Mouse (Mus musculus) liver, postnatal 0 days (tissue): ENCODE results near the gene Cdh12. TPM values are rescaled to one million over a fixed set of nuclear protein-coding genes. Genes with fewer than 3 reads are reported as not detected.
"Not testable (repeated sequence)": the region's sequence is repeated elsewhere in the genome, so short reads cannot be mapped to it uniquely, and the experiment has no call there.

Source experiments
- ATAC-seq: fragments of 200-750 bp; cut with Nextera tagmentation; 2 replicates; pipeline ENCODE4 v1.8.0; 2017; ENCODE audit warnings: mild to moderate bottlenecking, moderate library complexity
- DNase-seq: peaks from one replicate; pipeline ENCODE4 v3.0.0-alpha.2; 2016
- H3K27ac ChIP-seq: fragments of 300-500 bp; sonication (generic); 2 replicates; pipeline ENCODE4 v1.5.1; 2014; ENCODE audit warnings: antibody characterized with exemption, moderate library complexity, mild to moderate bottlenecking, low read depth
- H3K27me3 ChIP-seq: fragments of 300-500 bp; sonication (generic); 2 replicates; pipeline ENCODE4 v1.6.1; 2014; ENCODE audit warnings: low read length, control low read depth, mixed read lengths; ENCODE audit not compliant: insufficient read depth
- H3K36me3 ChIP-seq: fragments of 300-500 bp; sonication (generic); replicated peaks from 2 replicates; pipeline ENCODE4 v1.6.1; 2014; ENCODE audit warnings: mild to moderate bottlenecking, control low read depth, low read length, moderate library complexity, mixed read lengths; ENCODE audit not compliant: insufficient read depth
- H3K4me1 ChIP-seq: fragments of 300-500 bp; sonication (generic); 2 replicates; pipeline ENCODE4 v1.6.1; 2014; ENCODE audit warnings: antibody characterized with exemption, mild to moderate bottlenecking, control low read depth; ENCODE audit not compliant: insufficient read depth
- H3K4me2 ChIP-seq: fragments of 300-500 bp; sonication (generic); 2 replicates; pipeline ENCODE4 v1.6.1; 2014; ENCODE audit warnings: low read depth, mild to moderate bottlenecking, low read length, moderate library complexity, mixed read lengths
- H3K4me3 ChIP-seq: fragments of 300-500 bp; sonication (generic); 2 replicates; pipeline ENCODE4 v1.5.1; 2014; ENCODE audit warnings: low read depth, low read length
- H3K9ac ChIP-seq: fragments of 300-500 bp; sonication (generic); replicated peaks from 2 replicates; pipeline ENCODE4 v1.6.1; 2014; ENCODE audit warnings: mild to moderate bottlenecking, moderate library complexity
- H3K9me3 ChIP-seq: fragments of 300-500 bp; sonication (generic); 2 replicates; pipeline ENCODE4 v1.6.1; 2016; ENCODE audit warnings: mild to moderate bottlenecking, control low read depth, low read length, mixed read lengths
- CTCF ChIP-seq: sonication (generic); IDR thresholded peaks from 2 replicates; pipeline ENCODE4 v1.5.1; 2016; ENCODE audit warnings: antibody characterized with exemption, low read depth
- EP300 ChIP-seq: IDR thresholded peaks from 2 replicates; pipeline ENCODE4 v1.6.1; 2016; ENCODE audit warnings: antibody characterized with exemption, low read depth, mild to moderate bottlenecking
- WGBS: fragments of 180-500 bp; shearing (Covaris S2); extraction: QIAGEN DNeasy Blood & Tissue Kit; methylation state at CpG from one replicate; pipeline ENCODE4 v1.1.7; 2014; ENCODE audit not compliant: insufficient replicate concordance; 5-methylcytosine and 5-hydroxymethylcytosine counted together
- polyA plus RNA-seq: library from polyadenylated mRNA; unstranded; fragments of >200 nt; fragmentation: Nextera tagmentation; extraction: Ambion mirVana; gene quantifications from 2 replicates; pipeline ENCODE4 v1.2.1, GENCODE M21; 2015

Gene Cdh12
- polyA plus RNA-seq, 1 experiment from 2014 or later = not detected

DNA sequence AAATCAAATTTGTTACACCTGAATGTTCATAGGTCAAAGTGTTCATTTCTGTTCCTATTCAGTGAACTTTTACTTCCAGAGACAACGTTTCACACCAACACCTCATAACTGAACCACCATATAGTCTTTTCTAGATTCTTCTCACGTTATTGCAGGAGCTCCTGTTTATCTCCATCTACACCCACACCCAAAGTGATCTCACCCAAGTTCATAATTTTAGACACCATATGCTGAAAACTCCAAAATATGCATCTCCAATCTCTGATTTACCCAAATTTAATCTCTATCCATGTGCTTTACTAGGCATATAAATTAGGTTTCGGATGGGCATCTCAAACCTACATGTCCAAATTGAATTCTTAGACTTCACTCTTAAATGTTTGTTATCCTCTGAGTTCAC, 13.4 kb downstream of the Cdh12 start:
- H3K4me2 ChIP-seq = no peak overlapping the region
- H3K27ac ChIP-seq = no peak overlapping the region

DNA sequence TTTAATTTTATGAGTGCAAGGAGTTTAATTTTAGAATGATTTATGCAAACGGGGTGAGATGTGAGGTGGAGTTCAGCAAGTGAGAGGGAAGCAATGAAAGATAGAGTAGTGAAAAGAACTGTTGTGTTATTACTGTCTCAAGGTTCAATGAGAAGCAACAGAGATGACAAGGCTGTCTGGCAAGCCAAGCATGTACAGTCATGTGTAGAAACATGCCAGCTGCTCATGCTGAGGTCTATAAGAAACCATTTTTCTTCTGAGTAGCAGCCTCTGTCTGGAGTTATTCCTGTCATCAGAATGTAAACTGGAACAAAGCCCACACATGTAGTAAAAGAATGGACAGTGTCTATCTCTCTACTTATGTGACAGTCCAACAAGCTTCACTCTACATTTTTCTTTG, 14.5 kb downstream of the Cdh12 start:
- Histone ChIP-seq H3K27ac (no peak overlapping the region), H3K9ac (no peak overlapping the region), H3K9me3 (no peaks in the 10 kb centered on the region; the same call in 1 of the 2 replicates), H3K36me3 (no peaks in the 10 kb centered on the region), H3K4me3 (no peak overlapping the region), H3K27me3 (no peaks in the 10 kb centered on the region), H3K4me1 (no peaks in the 10 kb centered on the region), H3K4me2 (no peak overlapping the region)
- whole genome bisulfite sequencing = 50% methylated on average over 1 of the region's 1 CpGs
- TF ChIP-seq EP300 = no peak
- TF ChIP-seq CTCF = no peak
- ATAC-seq = no peak
- DNase-seq = no peak

More for the DNA sequence above, 13.4 kb downstream of the Cdh12 start:
- Histone ChIP-seq H3K36me3 (no peaks in the 10 kb centered on the region), H3K9ac (no peak overlapping the region), H3K4me3 (no peak overlapping the region), H3K27me3 (no peaks in the 10 kb centered on the region), H3K4me1 (no peaks in the 10 kb centered on the region), H3K9me3 (no peaks in the 10 kb centered on the region; the same call in 1 of the 2 replicates)
- TF ChIP-seq EP300 = no peak
- TF ChIP-seq CTCF = no peak
- DNase-seq (no peak), ATAC-seq (no peak)
- 63% methylated on average over 3 of the region's 3 CpGs for WGBS

DNA sequence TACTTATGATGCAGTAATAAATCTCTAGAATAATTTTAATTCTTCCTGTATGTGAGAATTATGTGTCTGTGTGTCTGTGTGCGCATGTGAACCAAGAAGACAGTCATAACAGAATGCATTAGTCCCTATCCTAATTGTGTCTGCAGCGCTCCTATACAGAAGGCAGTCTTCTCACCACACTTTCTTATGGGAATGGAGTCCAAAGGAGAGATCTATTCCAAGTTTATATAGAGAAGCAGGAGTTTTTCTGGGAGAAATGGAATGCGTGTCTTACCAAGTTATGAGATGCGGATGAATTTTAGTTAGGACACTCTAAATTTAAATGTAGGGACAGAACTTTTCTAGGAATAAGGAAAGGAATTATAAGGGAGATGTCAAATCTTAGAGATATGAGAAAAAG, 101.9 kb downstream of the Cdh12 start:
- H3K4me1 ChIP-seq = no peaks in the 10 kb centered on the region
- H3K9me3 ChIP-seq = no peaks in the 10 kb centered on the region
- H3K27me3 ChIP-seq = no peaks in the 10 kb centered on the region
- ATAC-seq = no peak
- WGBS = 88% methylated on average over 4 of the region's 4 CpGs
- H3K27ac ChIP-seq = no peak overlapping the region
- H3K4me2 ChIP-seq = no peak overlapping the region
- H3K9ac ChIP-seq = no peak overlapping the region
- DNase-seq = no peak
- H3K4me3 ChIP-seq = no peak overlapping the region
- TF ChIP-seq CTCF = no peak
- TF ChIP-seq EP300 = no peak
- no peaks in the 10 kb centered on the region for H3K36me3 ChIP-seq

DNA sequence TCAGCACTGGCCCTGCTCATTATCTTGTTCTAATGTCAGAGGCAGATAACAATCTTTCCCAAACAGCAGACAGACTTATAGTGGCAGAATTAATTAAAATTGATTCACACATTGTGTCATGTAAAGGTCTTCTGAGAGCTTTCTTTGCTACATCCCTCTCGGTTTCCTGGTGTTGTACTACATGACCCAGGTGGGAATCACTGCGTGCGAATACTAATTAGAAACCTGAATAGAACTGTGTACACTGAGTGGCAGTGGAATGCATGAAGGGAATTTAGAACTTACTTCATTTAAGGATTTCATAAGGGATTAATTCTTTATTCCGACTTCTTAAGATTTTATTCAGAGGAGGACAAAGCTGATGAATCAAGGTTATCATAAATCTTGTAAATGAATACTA, 121.9 kb downstream of the Cdh12 start:
- Histone ChIP-seq H3K27ac (no peak overlapping the region), H3K4me1 (no peaks in the 10 kb centered on the region), H3K36me3 (no peaks in the 10 kb centered on the region), H3K27me3 (no peaks in the 10 kb centered on the region), H3K9me3 (no peaks in the 10 kb centered on the region), H3K4me2 (no peak overlapping the region), H3K9ac (no peak overlapping the region), H3K4me3 (no peak overlapping the region)
- WGBS = 80% methylated on average over 4 of the region's 4 CpGs
- ATAC-seq = no peak
- TF ChIP-seq EP300 = no peak
- no peak for DNase-seq

DNA sequence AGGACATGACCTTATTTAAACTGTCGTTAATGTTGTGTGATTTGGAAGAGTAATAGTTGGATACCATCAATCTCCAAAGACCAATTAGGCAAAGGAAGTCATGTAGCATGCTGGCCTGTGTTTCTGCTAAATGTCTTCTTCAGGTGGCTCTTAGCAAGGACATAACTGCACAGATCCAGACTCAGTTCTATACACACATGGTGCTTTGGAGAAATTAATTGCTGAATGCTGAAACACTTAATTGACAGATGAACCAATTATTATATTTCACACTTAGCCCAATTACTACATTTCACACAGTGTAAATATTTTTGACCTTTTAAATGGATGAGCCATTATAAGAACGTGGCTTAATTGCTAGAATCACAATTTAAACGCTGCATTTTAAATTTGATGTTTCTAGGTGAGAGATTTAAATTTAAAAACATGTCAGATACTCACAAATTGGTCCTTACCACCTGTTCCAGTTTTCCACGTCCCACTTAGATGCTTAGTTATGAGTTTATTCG, 133.6 kb downstream of the Cdh12 start:
- TF ChIP-seq CTCF = no peak
- no peak for TF ChIP-seq EP300
- DNase-seq (no peak), ATAC-seq (no peak)
- Histone ChIP-seq H3K4me1 (no peaks in the 10 kb centered on the region), H3K9ac (no peak overlapping the region), H3K4me2 (no peak overlapping the region), H3K27me3 (no peaks in the 10 kb centered on the region), H3K4me3 (no peak overlapping the region), H3K36me3 (no peaks in the 10 kb centered on the region), H3K27ac (no peak overlapping the region), H3K9me3 (peaks cover 2% of the 10 kb centered on the region; the same call in 1 of the 2 replicates)
- 55% methylated on average over 5 of the region's 5 CpGs for WGBS

DNA sequence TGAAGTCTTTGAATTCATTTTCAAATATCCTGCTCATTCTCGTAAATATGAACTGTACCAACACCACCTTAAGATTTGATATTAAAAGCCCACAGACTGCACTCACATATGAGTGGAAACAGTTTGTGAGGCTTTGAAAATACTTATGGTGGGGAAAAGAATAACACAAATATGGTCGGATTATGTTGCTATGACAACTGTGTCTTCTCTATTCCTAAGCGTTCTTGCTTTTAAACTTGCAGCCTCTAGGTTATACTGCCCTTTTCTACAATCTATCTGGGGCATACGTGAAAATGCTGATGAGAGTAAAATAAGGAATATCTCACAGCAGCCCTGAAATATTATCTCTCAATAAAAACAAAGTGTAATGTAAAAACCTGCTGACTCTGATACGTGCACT, 142.5 kb downstream of the Cdh12 start:
- Histone ChIP-seq H3K4me3 (no peak overlapping the region), H3K27ac (no peak overlapping the region), H3K27me3 (no peaks in the 10 kb centered on the region), H3K9me3 (peaks cover 2% of the 10 kb centered on the region; the same call in 1 of the 2 replicates), H3K9ac (no peak overlapping the region), H3K4me1 (no peaks in the 10 kb centered on the region), H3K4me2 (no peak overlapping the region), H3K36me3 (no peaks in the 10 kb centered on the region)
- no peak for ATAC-seq
- WGBS = 64% methylated on average over 5 of the region's 5 CpGs
- TF ChIP-seq EP300 (no peak), CTCF (no peak)
- DNase-seq = no peak

DNA sequence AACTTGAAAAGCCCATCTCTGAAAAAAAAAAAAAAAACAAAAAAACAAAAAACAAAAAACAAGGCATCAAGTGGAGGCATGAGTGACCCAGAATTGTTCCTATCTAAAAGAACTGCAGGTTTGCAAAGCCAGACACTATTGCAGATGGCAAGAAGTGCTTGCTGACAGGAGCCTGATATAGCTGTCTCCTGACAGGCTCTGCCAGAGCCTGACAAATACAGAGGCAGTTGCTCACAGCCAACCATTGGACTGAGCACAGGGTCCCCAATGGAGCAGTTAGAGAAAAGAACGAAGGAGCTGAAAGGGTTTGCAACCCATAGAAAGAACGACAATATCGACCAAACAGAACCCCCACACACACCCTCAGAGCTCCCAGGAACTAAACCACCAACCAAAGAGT, 156.7 kb downstream of the Cdh12 start:
- DNase-seq, H3K27ac ChIP-seq, ATAC-seq, H3K36me3 ChIP-seq, H3K4me3 ChIP-seq, H3K9ac ChIP-seq, H3K4me1 ChIP-seq, H3K9me3 ChIP-seq, H3K27me3 ChIP-seq, H3K4me2 ChIP-seq: not testable (repeated sequence)
- 56% methylated on average over 3 of the region's 3 CpGs for WGBS
